Mouse (Mus musculus): ENCODE measurements at regions not wholly inside any gene's neighbourhood (a gene's known extent, or its start where the extent isn't known, plus 50 kb on each side); places are given as distances from the start of the nearest gene placed in this dataset.

GRCm38 (mm10) chr9:89497399-89497749, 125.6 kb downstream of the Minar1 start:
- H3K9me3 ChIP-seq (ENCODE audit: control insufficient read depth, low read length): no peaks in the 10 kb centered on the region
- TF ChIP-seq EP300 (IDR thresholded peaks at IDR 0.05; ENCODE audit: low read depth) (no peak), CTCF (IDR thresholded peaks at IDR 0.05; ENCODE audit: low read depth) (no peak)
- ATAC-seq (ENCODE audit: insufficient read depth): no peak
- H3K36me3 ChIP-seq (replicated peaks; ENCODE audit: control insufficient read depth, insufficient read depth, low read depth): no peaks in the 10 kb centered on the region
- WGBS (ENCODE audit: insufficient replicate concordance): 32% methylated on average over 7 of the region's 7 CpGs
- no peak overlapping the region for H3K27ac ChIP-seq
- H3K4me1 ChIP-seq (replicated peaks; ENCODE audit: control insufficient read depth in 2 of 2, insufficient read depth in 2 of 2, low read length in 1 of 2): no peaks in the 10 kb centered on the region
- no peak overlapping the region for H3K9ac ChIP-seq (replicated peaks)
- no peak overlapping the region for H3K4me2 ChIP-seq (ENCODE audit: low read depth)
- H3K4me3 ChIP-seq (ENCODE audit: insufficient read depth in 1 of 2, low read depth in 2 of 2, low read length in 2 of 2): no peak overlapping the region
- no peaks in the 10 kb centered on the region for H3K27me3 ChIP-seq (ENCODE audit: control insufficient read depth, insufficient read depth, low read length)
- no peak for DNase-seq (ENCODE audit: low read depth in 3 of 3, low spot score in 3 of 3)

GRCm38 (mm10) chr9:89496729-89497398, 126.1 kb downstream of the Minar1 start:
- Histone ChIP-seq H3K9me3 (ENCODE audit: control insufficient read depth, low read length) (no peaks in the 10 kb centered on the region), H3K4me1 (replicated peaks; ENCODE audit: control insufficient read depth in 2 of 2, insufficient read depth in 2 of 2, low read length in 1 of 2) (no peaks in the 10 kb centered on the region), H3K4me2 (ENCODE audit: low read depth) (no peak overlapping the region), H3K27me3 (ENCODE audit: control insufficient read depth, insufficient read depth, low read length) (no peaks in the 10 kb centered on the region), H3K9ac (replicated peaks) (no peak overlapping the region), H3K4me3 (ENCODE audit: insufficient read depth in 1 of 2, low read depth in 2 of 2, low read length in 2 of 2) (no peak overlapping the region), H3K36me3 (replicated peaks; ENCODE audit: control insufficient read depth, insufficient read depth, low read depth) (no peaks in the 10 kb centered on the region), H3K27ac (no peak overlapping the region)
- 44% methylated on average over 14 of the region's 14 CpGs for WGBS (ENCODE audit: insufficient replicate concordance)
- DNase-seq (ENCODE audit: low read depth in 3 of 3, low spot score in 3 of 3): no peak
- ATAC-seq (ENCODE audit: insufficient read depth): no peak
- TF ChIP-seq CTCF (IDR thresholded peaks at IDR 0.05; ENCODE audit: low read depth) (no peak), EP300 (IDR thresholded peaks at IDR 0.05; ENCODE audit: low read depth) (no peak)

- no peak for ATAC-seq (ENCODE audit: insufficient read depth)
- TF ChIP-seq CTCF (IDR thresholded peaks at IDR 0.05; ENCODE audit: low read depth) (no peak), EP300 (IDR thresholded peaks at IDR 0.05; ENCODE audit: low read depth) (no peak)
- WGBS (ENCODE audit: insufficient replicate concordance): 57% methylated on average over 4 of the region's 4 CpGs
- H3K9me3 ChIP-seq (ENCODE audit: control insufficient read depth, low read length): no peaks in the 10 kb centered on the region
- H3K36me3 ChIP-seq (replicated peaks; ENCODE audit: control insufficient read depth, insufficient read depth, low read depth): no peaks in the 10 kb centered on the region
- no peak overlapping the region for H3K27ac ChIP-seq
- H3K4me1 ChIP-seq (replicated peaks; ENCODE audit: control insufficient read depth in 2 of 2, insufficient read depth in 2 of 2, low read length in 1 of 2): no peaks in the 10 kb centered on the region
- H3K4me2 ChIP-seq (ENCODE audit: low read depth): no peak overlapping the region
- no peak for DNase-seq (ENCODE audit: low read depth in 3 of 3, low spot score in 3 of 3)
- H3K9ac ChIP-seq (replicated peaks): no peak overlapping the region
- H3K27me3 ChIP-seq (ENCODE audit: control insufficient read depth, insufficient read depth, low read length): no peaks in the 10 kb centered on the region
- H3K4me3 ChIP-seq (ENCODE audit: insufficient read depth in 1 of 2, low read depth in 2 of 2, low read length in 2 of 2): no peak overlapping the region
Measured at GRCm38 (mm10) chr9:89487601-89488000, 135.3 kb downstream of the Minar1 start.

- Histone ChIP-seq H3K27ac (no peak overlapping the region), H3K36me3 (replicated peaks; ENCODE audit: control insufficient read depth, insufficient read depth, low read depth) (no peaks in the 10 kb centered on the region), H3K27me3 (ENCODE audit: control insufficient read depth, insufficient read depth, low read length) (no peaks in the 10 kb centered on the region), H3K9ac (replicated peaks) (no peak overlapping the region), H3K9me3 (ENCODE audit: control insufficient read depth, low read length) (no peaks in the 10 kb centered on the region), H3K4me1 (replicated peaks; ENCODE audit: control insufficient read depth in 2 of 2, insufficient read depth in 2 of 2, low read length in 1 of 2) (no peaks in the 10 kb centered on the region), H3K4me2 (ENCODE audit: low read depth) (no peak overlapping the region), H3K4me3 (ENCODE audit: insufficient read depth in 1 of 2, low read depth in 2 of 2, low read length in 2 of 2) (no peak overlapping the region)
- 66% methylated on average over 3 of the region's 3 CpGs for WGBS (ENCODE audit: insufficient replicate concordance)
- DNase-seq (ENCODE audit: low read depth in 3 of 3, low spot score in 3 of 3) (no peak), ATAC-seq (ENCODE audit: insufficient read depth) (no peak)
- TF ChIP-seq EP300 (IDR thresholded peaks at IDR 0.05; ENCODE audit: low read depth) (no peak), CTCF (IDR thresholded peaks at IDR 0.05; ENCODE audit: low read depth) (no peak)
Measured at GRCm38 (mm10) chr9:89479406-89479805, 143.5 kb downstream of the Minar1 start.

GRCm38 (mm10) chr9:89461190-89461589, 161.7 kb downstream of the Minar1 start:
- Histone ChIP-seq H3K27me3 (ENCODE audit: control insufficient read depth, insufficient read depth, low read length) (no peaks in the 10 kb centered on the region), H3K36me3 (replicated peaks; ENCODE audit: control insufficient read depth, insufficient read depth, low read depth) (no peaks in the 10 kb centered on the region), H3K9ac (replicated peaks) (no peak overlapping the region), H3K27ac (no peak overlapping the region), H3K4me3 (ENCODE audit: insufficient read depth in 1 of 2, low read depth in 2 of 2, low read length in 2 of 2) (no peak overlapping the region), H3K4me2 (ENCODE audit: low read depth) (no peak overlapping the region), H3K9me3 (ENCODE audit: control insufficient read depth, low read length) (no peaks in the 10 kb centered on the region), H3K4me1 (replicated peaks; ENCODE audit: control insufficient read depth in 2 of 2, insufficient read depth in 2 of 2, low read length in 1 of 2) (no peaks in the 10 kb centered on the region)
- 27% methylated on average over 5 of the region's 5 CpGs for WGBS (ENCODE audit: insufficient replicate concordance)
- TF ChIP-seq CTCF (IDR thresholded peaks at IDR 0.05; ENCODE audit: low read depth) (peak; percentile 63), EP300 (IDR thresholded peaks at IDR 0.05; ENCODE audit: low read depth) (no peak)
- ATAC-seq (ENCODE audit: insufficient read depth) (no peak), DNase-seq (ENCODE audit: low read depth in 3 of 3, low spot score in 3 of 3) (no peak)

Data from liver, embryonic 14.5 days (tissue).